Mouse (Mus musculus) midbrain, embryonic 10.5 days (tissue): ENCODE measurements around the gene Iqsec2. TPM values are rescaled to one million over a fixed set of nuclear protein-coding genes. Genes with fewer than 3 reads are reported as not detected.
"Not testable (repeated sequence)": the region's sequence is repeated elsewhere in the genome, so short reads cannot be mapped to it uniquely, and the experiment has no call there.

Experiments used
- DNase-seq: peaks from one replicate; pipeline ENCODE4 v3.0.0-alpha.2; 2017; ENCODE audit warnings: low spot score
- H3K27ac ChIP-seq: fragments of 300-500 bp; sonication (generic); replicated peaks from 2 replicates; pipeline ENCODE4 v1.5.1; 2016; ENCODE audit warnings: mild to moderate bottlenecking
- H3K27me3 ChIP-seq: fragments of 300-500 bp; sonication (generic); 2 replicates; pipeline ENCODE4 v1.6.1; 2016; ENCODE audit warnings: low read depth, mild to moderate bottlenecking; ENCODE audit not compliant: poor library complexity, severe bottlenecking
- H3K36me3 ChIP-seq: fragments of 300-500 bp; sonication (generic); 2 replicates; pipeline ENCODE4 v1.6.1; 2016; ENCODE audit warnings: mild to moderate bottlenecking, moderate library complexity
- H3K4me1 ChIP-seq: fragments of 300-500 bp; sonication (generic); 2 replicates; pipeline ENCODE4 v1.6.1; 2016
- H3K4me3 ChIP-seq: fragments of 300-500 bp; sonication (generic); 2 replicates; pipeline ENCODE4 v1.5.1; 2016; ENCODE audit warnings: mild to moderate bottlenecking, moderate library complexity
- H3K9me3 ChIP-seq: fragments of 300-500 bp; sonication (generic); replicated peaks from 2 replicates; pipeline ENCODE4 v1.6.1; 2016; ENCODE audit warnings: mild to moderate bottlenecking
- WGBS: fragments of 180-500 bp; shearing (Covaris S2); methylation state at CpG from one replicate; pipeline ENCODE4 v1.1.7; 2016; 5-methylcytosine and 5-hydroxymethylcytosine counted together
- polyA plus RNA-seq: library from polyadenylated mRNA; unstranded; fragments of >200 nt; fragmentation: Nextera tagmentation; extraction: Ambion mirVana; gene quantifications from 2 replicates; pipeline ENCODE4 v1.2.1, GENCODE M21; 2016

The Iqsec2 gene
- polyA plus RNA-seq, 1 experiment from 2014 or later: 1.00 TPM

- peak within 1 kb of the TSS; percentile 92 for H3K27ac ChIP-seq
- H3K9me3 ChIP-seq: no peaks in the 10 kb centered on the region
- peak; percentile 94 for DNase-seq
- H3K27me3 ChIP-seq: peaks cover 24% of the 10 kb centered on the region
- peaks cover 15% of the 10 kb centered on the region for H3K36me3 ChIP-seq
- peaks cover 16% of the 10 kb centered on the region for H3K4me1 ChIP-seq
- H3K4me3 ChIP-seq: peak within 1 kb of the TSS; percentile 91
- under 1% methylated on average over 69 of the region's 69 CpGs for WGBS
Observed at GRCm38 (mm10) chrX:152232781-152233763, 89.0 kb downstream of the Iqsec2 start, which contains the start of gene Kdm5c. Gene Kdm5c (plus strand): TSS chrX:152233020.

GRCm38 (mm10) chrX:152234125-152234524 lies 90.1 kb downstream of the Iqsec2 start:
- H3K4me3 ChIP-seq: peak overlapping the region; percentile 91
- H3K36me3 ChIP-seq: peaks cover 26% of the 10 kb centered on the region
- peaks cover 16% of the 10 kb centered on the region for H3K4me1 ChIP-seq
- no peaks in the 10 kb centered on the region for H3K9me3 ChIP-seq
- 31% methylated on average over 3 of the region's 3 CpGs for WGBS
- peaks cover 13% of the 10 kb centered on the region for H3K27me3 ChIP-seq
- DNase-seq: no peak
- peak overlapping the region; percentile 92 for H3K27ac ChIP-seq

GRCm38 (mm10) chrX:152235758-152236157 lies 91.7 kb downstream of the Iqsec2 start:
- DNase-seq: no peak
- WGBS: 91% methylated on average over 2 of the region's 2 CpGs
- Histone ChIP-seq H3K27ac (no peak overlapping the region), H3K4me3 (0 out of 2 replicates have a peak overlapping the region, but pooled peaks have one; percentile 91), H3K27me3 (peaks cover under 1% of the 10 kb centered on the region), H3K9me3 (no peaks in the 10 kb centered on the region), H3K36me3 (peaks cover 42% of the 10 kb centered on the region), H3K4me1 (peaks cover 16% of the 10 kb centered on the region)

GRCm38 (mm10) chrX:152243140-152243539 lies 99.1 kb downstream of the Iqsec2 start:
- not testable (repeated sequence) for DNase-seq, H3K9me3 ChIP-seq, H3K4me1 ChIP-seq, H3K4me3 ChIP-seq, H3K27ac ChIP-seq
- H3K27me3 ChIP-seq: peaks cover 21% of the 10 kb centered on the region
- 79% methylated on average over 6 of the region's 6 CpGs for WGBS
- peaks cover 98% of the 10 kb centered on the region for H3K36me3 ChIP-seq

- WGBS: 98% methylated on average over 2 of the region's 2 CpGs
- Histone ChIP-seq H3K36me3 (peaks cover 98% of the 10 kb centered on the region), H3K4me1 (no peaks in the 10 kb centered on the region), H3K9me3 (no peaks in the 10 kb centered on the region), H3K27ac (no peak overlapping the region), H3K4me3 (no peak overlapping the region), H3K27me3 (peaks cover 26% of the 10 kb centered on the region)
- DNase-seq: no peak
Observed at GRCm38 (mm10) chrX:152244492-152245189, 100.6 kb downstream of the Iqsec2 start.

GRCm38 (mm10) chrX:152271189-152271588 lies 127.1 kb downstream of the Iqsec2 start:
- WGBS: over 99% methylated on average over 11 of the region's 11 CpGs
- H3K36me3 ChIP-seq: peaks cover 100% of the 10 kb centered on the region
- DNase-seq: no peak

More at GRCm38 (mm10) chrX:152271189-152271588, 127.1 kb downstream of the Iqsec2 start:
- no peaks in the 10 kb centered on the region for H3K4me1 ChIP-seq
- H3K27me3 ChIP-seq: peaks cover 71% of the 10 kb centered on the region
- no peak overlapping the region for H3K4me3 ChIP-seq
- H3K27ac ChIP-seq: no peak overlapping the region
- H3K9me3 ChIP-seq: no peaks in the 10 kb centered on the region

Other genes with a start within 250 kb of the Iqsec2 start
- 181 and 195 TPM in 2 replicates for gene Hsd17b10, start 142.4 kb upstream of the Iqsec2 start, polyA plus RNA-seq
- 5.9 and 6.3 TPM in 2 replicates for gene Ribc1, start 128.0 kb upstream of the Iqsec2 start, polyA plus RNA-seq
- 108 and 120 TPM in 2 replicates for gene Smc1a, start 127.8 kb upstream of the Iqsec2 start, polyA plus RNA-seq
- gene Kdm5c, start 88.8 kb downstream of the Iqsec2 start, polyA plus RNA-seq: 64.1 and 74.5 TPM in 2 replicates
- 14.8 and 16.8 TPM in 2 replicates for gene Kantr, start 183.2 kb downstream of the Iqsec2 start, polyA plus RNA-seq
- gene Tspyl2, start 198.2 kb downstream of the Iqsec2 start, polyA plus RNA-seq: 31.9 and 35.2 TPM in 2 replicates
- gene Gpr173, start 224.4 kb downstream of the Iqsec2 start, polyA plus RNA-seq: 4.4 and 7.1 TPM in 2 replicates